Mouse (Mus musculus) G1E (cell line): ENCODE measurements around the gene Acap1.

Source experiments
- CTCF ChIP-seq: IDR thresholded peaks from 2 replicates; pipeline ENCODE4 v1.5.1; 2012; ENCODE audit warnings: low read depth, low read length, inconsistent platforms, mixed read lengths
- GATA1 ChIP-seq: IDR thresholded peaks from 2 replicates; pipeline ENCODE4 v1.6.1; 2012; ENCODE audit warnings: borderline replicate concordance, low read length, inconsistent platforms, mixed read lengths
- POLR2AphosphoS5 ChIP-seq: IDR thresholded peaks from 2 replicates; pipeline ENCODE4 v1.6.1; 2012; ENCODE audit warnings: low read depth, low read length, inconsistent platforms; ENCODE audit not compliant: insufficient replicate concordance

DNA sequence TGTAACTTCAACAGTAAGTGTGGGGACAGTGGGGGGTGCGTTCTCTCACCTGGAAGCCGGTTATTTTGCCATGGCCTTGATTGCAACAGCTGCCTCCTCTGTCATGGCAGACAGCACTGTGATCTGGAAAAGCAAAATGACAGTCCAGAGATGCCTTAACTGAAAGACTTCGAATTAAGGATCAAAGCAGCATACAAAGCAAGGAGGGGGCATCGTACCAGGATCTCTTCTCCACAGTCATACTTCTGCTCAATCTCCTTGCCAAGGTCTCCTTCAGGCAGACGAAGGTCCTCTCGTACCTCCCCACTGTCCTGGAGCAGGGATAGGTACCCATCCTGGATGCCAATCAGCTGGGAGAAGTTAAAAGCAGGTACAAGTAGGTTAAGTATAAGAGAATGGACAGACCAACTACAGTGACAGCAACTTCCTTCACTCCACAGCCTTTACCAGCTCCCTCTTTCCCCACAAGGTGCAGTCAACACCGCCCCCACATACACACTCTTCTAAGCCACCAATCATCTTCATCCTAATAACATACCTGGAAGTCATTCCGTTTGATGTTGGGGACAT, 22.1 kb upstream of the Acap1 start:
- TF ChIP-seq CTCF, result no peak
- no peak for TF ChIP-seq POLR2AphosphoS5
- no peak for TF ChIP-seq GATA1
